Mouse (Mus musculus): ENCODE measurements around the gene Tnni3k. TPM values are rescaled to one million over a fixed set of nuclear protein-coding genes. Genes with fewer than 3 reads are reported as not detected.

Tnni3k gene
- polyA plus RNA-seq, 1 experiment from 2014 or later = not detected

- H3K9me3 ChIP-seq (replicated peaks) = no peaks in the 10 kb centered on the region
- H3K4me1 ChIP-seq (replicated peaks) = no peaks in the 10 kb centered on the region
- H3K4me3 ChIP-seq (replicated peaks) = no peak overlapping the region
- no peak overlapping the region for H3K4me2 ChIP-seq
- H3K36me3 ChIP-seq = no peaks in the 10 kb centered on the region
- DNase-seq (no peak), ATAC-seq (ENCODE audit: low read depth) (no peak)
- no peak overlapping the region for H3K9ac ChIP-seq
- WGBS (ENCODE audit: insufficient replicate concordance) = 71% methylated on average over 8 of the region's 8 CpGs
- no peaks in the 10 kb centered on the region for H3K27me3 ChIP-seq
- H3K27ac ChIP-seq = no peak overlapping the region
These were observed 254.2 kb downstream of the Tnni3k start for GRCm38 (mm10) chr3:154800888-154801429.

- Histone ChIP-seq H3K4me1 (replicated peaks) (no peaks in the 10 kb centered on the region), H3K36me3 (no peaks in the 10 kb centered on the region), H3K9ac (no peak overlapping the region), H3K4me2 (no peak overlapping the region), H3K27me3 (no peaks in the 10 kb centered on the region), H3K9me3 (replicated peaks) (no peaks in the 10 kb centered on the region), H3K4me3 (replicated peaks) (no peak overlapping the region), H3K27ac (no peak overlapping the region)
- WGBS (ENCODE audit: insufficient replicate concordance) = 83% methylated on average over 8 of the region's 8 CpGs
- ATAC-seq (ENCODE audit: low read depth) (no peak), DNase-seq (no peak)
These were observed 254.8 kb downstream of the Tnni3k start for GRCm38 (mm10) chr3:154800454-154800853.

- Histone ChIP-seq H3K4me1 (replicated peaks) (no peaks in the 10 kb centered on the region), H3K27ac (no peak overlapping the region), H3K4me2 (no peak overlapping the region), H3K9me3 (replicated peaks) (no peaks in the 10 kb centered on the region), H3K36me3 (no peaks in the 10 kb centered on the region), H3K9ac (no peak overlapping the region), H3K4me3 (replicated peaks) (no peak overlapping the region), H3K27me3 (no peaks in the 10 kb centered on the region)
- DNase-seq = no peak
- ATAC-seq (ENCODE audit: low read depth) = no peak
- 72% methylated on average over 4 of the region's 4 CpGs for WGBS (ENCODE audit: insufficient replicate concordance)
These were observed 256.4 kb downstream of the Tnni3k start for GRCm38 (mm10) chr3:154798806-154799205.

GRCm38 (mm10) chr3:154793571-154793970 lies 261.6 kb downstream of the Tnni3k start:
- H3K4me3 ChIP-seq (replicated peaks) = no peak overlapping the region
- no peak overlapping the region for H3K4me2 ChIP-seq
- 69% methylated on average over 4 of the region's 4 CpGs for WGBS (ENCODE audit: insufficient replicate concordance)
- DNase-seq (no peak), ATAC-seq (ENCODE audit: low read depth) (no peak)
- no peak overlapping the region for H3K9ac ChIP-seq
- H3K4me1 ChIP-seq (replicated peaks) = no peaks in the 10 kb centered on the region
- no peaks in the 10 kb centered on the region for H3K27me3 ChIP-seq
- no peaks in the 10 kb centered on the region for H3K36me3 ChIP-seq
- H3K27ac ChIP-seq = no peak overlapping the region
- no peaks in the 10 kb centered on the region for H3K9me3 ChIP-seq (replicated peaks)

GRCm38 (mm10) chr3:154787611-154788010 lies 267.6 kb downstream of the Tnni3k start:
- no peaks in the 10 kb centered on the region for H3K4me1 ChIP-seq (replicated peaks)
- 47% methylated on average over 3 of the region's 3 CpGs for WGBS (ENCODE audit: insufficient replicate concordance)
- H3K9me3 ChIP-seq (replicated peaks) = no peaks in the 10 kb centered on the region
- DNase-seq = no peak
- no peak overlapping the region for H3K9ac ChIP-seq
- ATAC-seq (ENCODE audit: low read depth) = no peak
- H3K36me3 ChIP-seq = no peaks in the 10 kb centered on the region
- no peak overlapping the region for H3K27ac ChIP-seq
- H3K4me2 ChIP-seq = no peak overlapping the region
- H3K4me3 ChIP-seq (replicated peaks) = no peak overlapping the region
- H3K27me3 ChIP-seq = no peaks in the 10 kb centered on the region

GRCm38 (mm10) chr3:154786354-154786753 lies 268.9 kb downstream of the Tnni3k start:
- H3K27ac ChIP-seq = no peak overlapping the region
- no peaks in the 10 kb centered on the region for H3K9me3 ChIP-seq (replicated peaks)
- no peak for ATAC-seq (ENCODE audit: low read depth)
- no peaks in the 10 kb centered on the region for H3K4me1 ChIP-seq (replicated peaks)
- H3K4me2 ChIP-seq = no peak overlapping the region
- no peak for DNase-seq
- H3K36me3 ChIP-seq = no peaks in the 10 kb centered on the region
- no peak overlapping the region for H3K9ac ChIP-seq
- WGBS (ENCODE audit: insufficient replicate concordance) = 86% methylated on average over 9 of the region's 9 CpGs
- H3K4me3 ChIP-seq (replicated peaks) = no peak overlapping the region
- no peaks in the 10 kb centered on the region for H3K27me3 ChIP-seq

GRCm38 (mm10) chr3:154778836-154779595 lies 276.2 kb downstream of the Tnni3k start:
- WGBS (ENCODE audit: insufficient replicate concordance) = 52% methylated on average over 6 of the region's 6 CpGs
- Histone ChIP-seq H3K4me2 (no peak overlapping the region), H3K9ac (no peak overlapping the region), H3K4me1 (replicated peaks) (no peaks in the 10 kb centered on the region), H3K27ac (no peak overlapping the region), H3K27me3 (no peaks in the 10 kb centered on the region), H3K9me3 (replicated peaks) (no peaks in the 10 kb centered on the region), H3K4me3 (replicated peaks) (no peak overlapping the region), H3K36me3 (no peaks in the 10 kb centered on the region)
- DNase-seq (no peak), ATAC-seq (ENCODE audit: low read depth) (no peak)

- H3K27ac ChIP-seq = no peak overlapping the region
- no peak overlapping the region for H3K4me2 ChIP-seq
- DNase-seq (no peak), ATAC-seq (ENCODE audit: low read depth) (no peak)
- no peak overlapping the region for H3K9ac ChIP-seq
- H3K27me3 ChIP-seq = no peaks in the 10 kb centered on the region
- H3K36me3 ChIP-seq = no peaks in the 10 kb centered on the region
- H3K4me3 ChIP-seq (replicated peaks) = no peak overlapping the region
- no peaks in the 10 kb centered on the region for H3K4me1 ChIP-seq (replicated peaks)
- H3K9me3 ChIP-seq (replicated peaks) = no peaks in the 10 kb centered on the region
- WGBS (ENCODE audit: insufficient replicate concordance) = 56% methylated on average over 2 of the region's 2 CpGs
These were observed 283.6 kb downstream of the Tnni3k start for GRCm38 (mm10) chr3:154771651-154772050.

GRCm38 (mm10) chr3:154766321-154766720 lies 288.9 kb downstream of the Tnni3k start:
- no peak for DNase-seq
- Histone ChIP-seq H3K9me3 (replicated peaks) (no peaks in the 10 kb centered on the region), H3K4me1 (replicated peaks) (no peaks in the 10 kb centered on the region), H3K27me3 (no peaks in the 10 kb centered on the region), H3K4me3 (replicated peaks) (no peak overlapping the region), H3K4me2 (no peak overlapping the region), H3K36me3 (no peaks in the 10 kb centered on the region), H3K9ac (no peak overlapping the region), H3K27ac (no peak overlapping the region)
- ATAC-seq (ENCODE audit: low read depth) = no peak
- 68% methylated on average over 4 of the region's 4 CpGs for WGBS (ENCODE audit: insufficient replicate concordance)

- no peak overlapping the region for H3K4me2 ChIP-seq
- no peak overlapping the region for H3K9ac ChIP-seq
- H3K36me3 ChIP-seq = no peaks in the 10 kb centered on the region
- ATAC-seq (ENCODE audit: low read depth) (no peak), DNase-seq (no peak)
- 64% methylated on average over 7 of the region's 7 CpGs for WGBS (ENCODE audit: insufficient replicate concordance)
- H3K4me3 ChIP-seq (replicated peaks) = no peak overlapping the region
- no peaks in the 10 kb centered on the region for H3K9me3 ChIP-seq (replicated peaks)
- H3K27ac ChIP-seq = no peak overlapping the region
- no peaks in the 10 kb centered on the region for H3K4me1 ChIP-seq (replicated peaks)
- no peaks in the 10 kb centered on the region for H3K27me3 ChIP-seq
These were observed 291.1 kb downstream of the Tnni3k start for GRCm38 (mm10) chr3:154764115-154764514.

GRCm38 (mm10) chr3:154763374-154763773 lies 291.8 kb downstream of the Tnni3k start:
- Histone ChIP-seq H3K36me3 (no peaks in the 10 kb centered on the region), H3K4me1 (replicated peaks) (no peaks in the 10 kb centered on the region), H3K4me3 (replicated peaks) (no peak overlapping the region), H3K27ac (no peak overlapping the region), H3K4me2 (no peak overlapping the region), H3K9me3 (replicated peaks) (no peaks in the 10 kb centered on the region), H3K9ac (no peak overlapping the region), H3K27me3 (no peaks in the 10 kb centered on the region)
- DNase-seq (no peak), ATAC-seq (ENCODE audit: low read depth) (no peak)
- 51% methylated on average over 9 of the region's 9 CpGs for WGBS (ENCODE audit: insufficient replicate concordance)

- no peak for ATAC-seq (ENCODE audit: low read depth)
- Histone ChIP-seq H3K4me2 (no peak overlapping the region), H3K9me3 (replicated peaks) (no peaks in the 10 kb centered on the region), H3K27me3 (no peaks in the 10 kb centered on the region), H3K4me1 (replicated peaks) (no peaks in the 10 kb centered on the region), H3K36me3 (no peaks in the 10 kb centered on the region), H3K4me3 (replicated peaks) (no peak overlapping the region), H3K9ac (no peak overlapping the region), H3K27ac (no peak overlapping the region)
- 50% methylated on average over 3 of the region's 3 CpGs for WGBS (ENCODE audit: insufficient replicate concordance)
- no peak for DNase-seq
These were observed 294.1 kb downstream of the Tnni3k start for GRCm38 (mm10) chr3:154761108-154761507.
